Mouse (Mus musculus) megakaryocyte-erythroid progenitor cell, adult 5-6 weeks (primary cell): ENCODE results near the gene Cyp2d12. TPM values are rescaled to one million over a fixed set of nuclear protein-coding genes. Genes with fewer than 3 reads are reported as not detected.
"Not testable (repeated sequence)": the region's sequence is repeated elsewhere in the genome, so short reads cannot be mapped to it uniquely, and the experiment has no call there.

ENCODE experiments used
- ATAC-seq: replicated peaks from 2 replicates; pipeline ENCODE4 v1.8.0; 2016; ENCODE audit warnings: mild to moderate bottlenecking, inconsistent platforms; ENCODE audit not compliant: severe bottlenecking, poor library complexity, low FRiP score, low TSS enrichment
- total RNA-seq, 2 experiments: library from RNA; stranded (forward) in 1 of 2; stranded (reverse) in 1 of 2; fragments of 200-1000, 215-1000 nt in 1 of 2; fragments of >200 nt in 1 of 2; fragmentation: Nextera tagmentation in 1 of 2; gene quantifications; 2 replicates each; pipeline ENCODE4 v1.2.3; 2014 to 2017

Cyp2d12 gene
- not detected in 2 replicates for total RNA-seq (2014; fragmentation: Nextera tagmentation)
- not detected in 2 replicates for total RNA-seq (2017)

DNA sequence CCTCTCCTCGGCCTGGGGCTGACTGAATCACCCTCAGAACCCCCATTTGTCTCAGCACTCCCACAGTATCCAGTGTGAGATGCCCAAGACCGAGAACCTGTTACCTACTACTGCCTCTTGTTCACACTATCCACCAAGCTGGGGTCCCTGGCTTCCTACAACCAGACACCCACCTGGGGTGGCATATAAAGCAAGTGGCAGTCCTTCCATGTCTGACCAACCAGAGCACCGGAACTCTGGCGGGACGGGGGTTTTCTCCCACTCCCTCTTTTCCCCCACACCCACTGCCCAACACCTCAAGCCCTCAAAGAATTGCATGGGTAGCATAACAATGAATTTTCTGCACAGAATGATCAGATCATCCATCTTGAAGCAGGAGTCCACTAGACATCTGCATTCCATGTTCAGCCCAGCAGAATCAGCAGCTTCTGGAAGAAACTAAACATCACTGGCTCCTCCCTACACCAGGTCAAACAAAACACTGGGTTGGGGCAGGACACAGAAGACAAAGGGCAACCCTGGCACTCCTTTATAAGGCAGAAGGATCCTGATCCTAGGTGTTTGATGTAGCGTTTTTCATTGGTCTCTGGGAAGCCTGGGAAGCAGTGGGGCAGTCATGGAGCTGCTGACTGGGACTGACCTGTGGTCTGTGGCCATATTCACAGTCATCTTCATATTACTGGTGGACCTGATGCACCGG is at the start of gene Cyp2d12:
TSS of gene Cyp2d12 (plus strand) at position 542 of the 700 bp plus-strand sequence.
- no peak for ATAC-seq

DNA sequence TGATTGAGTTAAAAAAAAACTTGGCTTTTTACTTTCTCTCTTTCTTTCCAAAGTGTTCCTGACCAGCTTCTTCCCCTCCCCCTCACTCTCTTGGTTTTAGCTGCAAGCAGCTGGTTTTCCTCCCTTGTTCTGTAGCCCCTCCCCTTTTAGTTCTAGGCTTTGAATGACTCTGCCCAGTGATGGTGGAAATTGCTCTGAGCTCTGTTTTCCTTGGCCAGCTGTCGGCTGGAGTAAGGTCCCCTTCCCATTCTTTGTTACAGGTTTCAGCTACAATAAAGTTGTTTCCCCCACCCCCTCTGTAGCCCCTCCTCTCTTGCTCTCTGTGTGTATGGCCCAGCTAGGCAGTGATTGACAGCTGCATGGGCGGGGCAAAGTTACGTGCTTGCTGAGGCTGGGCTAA is 47.9 kb upstream of the Cyp2d12 start:
- no peak for ATAC-seq

GRCm38 (mm10) chr15:82507740-82508139 is 47.1 kb upstream of the Cyp2d12 start:
- not testable (repeated sequence) for ATAC-seq

DNA sequence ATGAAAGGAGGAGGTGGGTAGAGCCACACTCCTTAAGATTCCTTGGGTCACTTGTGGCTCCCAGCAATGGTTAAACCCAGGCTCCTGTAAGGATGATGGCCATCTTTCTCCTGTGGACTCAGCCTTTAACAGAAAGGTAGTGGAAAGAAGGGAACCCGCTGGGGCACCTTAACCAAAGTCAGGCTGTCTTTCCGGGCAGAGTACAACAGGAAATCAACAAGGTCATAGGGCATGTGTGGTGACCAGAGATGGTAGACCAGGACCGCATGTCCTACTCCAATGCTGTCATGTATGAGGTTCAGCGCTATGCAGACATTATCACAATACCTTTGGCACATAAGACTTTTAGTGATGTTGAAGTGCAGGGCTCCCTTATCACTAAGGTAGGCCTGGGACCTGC is 45.4 kb upstream of the Cyp2d12 start:
- not testable (repeated sequence) for ATAC-seq

- ATAC-seq, result not testable (repeated sequence)
Observed at GRCm38 (mm10) chr15:82510500-82510899, 44.4 kb upstream of the Cyp2d12 start.

DNA sequence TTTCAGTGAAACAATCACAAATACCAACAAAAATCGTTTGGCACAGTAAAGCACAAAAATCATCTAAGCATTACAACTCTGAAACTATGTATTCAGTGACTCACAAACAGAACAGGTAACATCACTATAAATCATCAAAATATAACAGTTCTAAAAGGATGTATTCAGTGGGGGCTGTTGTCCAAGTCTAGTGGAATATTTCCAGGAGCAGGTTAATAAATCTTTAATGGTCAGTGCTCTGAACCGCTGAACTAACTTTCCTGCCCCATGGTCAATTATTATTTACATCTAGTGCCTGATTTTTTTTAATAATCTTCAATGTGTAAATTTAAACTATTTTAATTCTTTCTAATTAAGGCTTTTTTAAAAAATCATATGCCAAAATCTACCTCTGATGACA is 42.8 kb upstream of the Cyp2d12 start:
- ATAC-seq, result not testable (repeated sequence)

DNA sequence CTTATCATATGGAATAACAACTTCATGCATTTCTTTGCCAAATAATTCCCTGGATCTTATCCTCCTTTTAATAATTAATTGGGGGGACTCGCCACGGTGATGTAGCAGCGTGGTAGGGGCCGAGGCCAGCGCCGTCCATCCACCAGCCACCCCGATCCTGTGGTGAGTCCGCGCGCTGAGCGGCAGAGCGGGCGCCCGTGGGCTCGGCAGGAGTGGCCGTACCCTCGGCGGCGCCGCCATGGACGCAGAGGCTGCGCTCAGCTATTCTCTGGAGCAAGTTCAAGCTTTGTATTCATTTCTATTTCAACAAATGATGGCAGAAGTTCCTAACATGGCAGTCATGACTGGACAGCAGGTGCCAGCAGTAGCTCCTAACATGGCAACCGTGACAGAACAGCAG is 38.7 kb upstream of the Cyp2d12 start:
- not testable (repeated sequence) for ATAC-seq

- not testable (repeated sequence) for ATAC-seq
Observed at GRCm38 (mm10) chr15:82527371-82527770, 27.5 kb upstream of the Cyp2d12 start.

GRCm38 (mm10) chr15:82532721-82533120 is 22.2 kb upstream of the Cyp2d12 start:
- not testable (repeated sequence) for ATAC-seq

GRCm38 (mm10) chr15:82542976-82543375 is 11.9 kb upstream of the Cyp2d12 start:
- ATAC-seq, result not testable (repeated sequence)

- ATAC-seq, result not testable (repeated sequence)
Observed at GRCm38 (mm10) chr15:82544561-82544960, 10.3 kb upstream of the Cyp2d12 start.

DNA sequence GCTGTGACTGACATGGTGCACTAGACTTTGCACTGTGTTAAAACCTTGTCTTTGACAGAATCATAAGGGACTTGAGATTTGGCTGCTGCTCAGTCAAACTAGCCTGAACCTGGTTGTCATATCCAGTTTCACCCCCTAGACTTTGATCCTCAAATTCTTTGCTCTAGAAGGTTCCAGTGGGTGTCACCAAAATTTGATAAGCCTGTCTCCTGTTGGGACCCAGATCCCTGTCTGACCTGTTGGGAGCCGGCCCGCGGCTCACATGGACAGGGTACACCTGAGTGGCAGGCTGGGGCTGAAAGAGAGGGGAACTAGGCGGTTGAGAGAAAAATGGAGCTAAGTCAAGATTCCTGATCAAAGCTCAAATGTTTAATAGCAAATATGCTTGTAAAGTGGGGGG is 7.1 kb upstream of the Cyp2d12 start:
- ATAC-seq, result not testable (repeated sequence)

GRCm38 (mm10) chr15:82553211-82553610 is 1.7 kb upstream of the Cyp2d12 start:
- not testable (repeated sequence) for ATAC-seq

DNA sequence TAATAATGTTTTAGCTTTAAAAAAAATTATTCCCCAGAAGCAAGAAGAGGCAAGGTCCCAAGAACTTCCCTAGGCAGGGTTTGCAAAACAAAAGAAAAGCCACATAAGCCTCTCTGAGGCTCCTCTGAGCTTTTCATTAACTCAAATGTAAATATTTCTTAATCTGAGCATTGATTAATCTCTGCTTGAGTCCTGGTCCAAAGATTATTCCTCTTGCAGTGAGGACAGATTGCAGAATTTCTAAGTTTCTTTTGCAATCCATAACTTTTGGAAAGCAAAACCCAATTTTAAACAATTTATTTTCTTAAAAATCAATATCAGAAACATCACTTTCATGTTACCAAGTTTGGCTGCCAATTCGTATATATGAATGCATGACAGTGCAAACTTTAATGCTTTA is 18.0 kb downstream of the Cyp2d12 start:
- no peak for ATAC-seq

DNA sequence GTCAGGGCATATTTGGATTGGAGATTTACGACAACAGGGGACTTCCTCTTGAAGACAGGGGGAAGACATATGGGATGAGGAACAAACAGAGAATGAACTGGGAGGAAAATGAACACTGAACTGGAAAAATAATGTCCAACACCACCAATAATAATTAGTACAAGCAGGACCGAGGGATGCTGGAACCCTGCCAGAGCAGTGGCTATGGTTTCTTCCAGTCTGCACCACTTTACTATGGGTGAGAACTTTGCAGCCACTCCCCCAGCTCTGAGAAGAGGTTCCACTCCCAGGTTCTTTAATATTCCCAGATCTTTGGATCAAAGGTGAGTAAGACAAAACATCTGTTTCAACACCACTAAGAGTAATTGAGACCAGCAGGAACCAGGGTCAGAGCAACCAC is 24.2 kb downstream of the Cyp2d12 start:
- ATAC-seq, result no peak

GRCm38 (mm10) chr15:82582621-82583020 is 27.7 kb downstream of the Cyp2d12 start:
- ATAC-seq, result no peak

Other genes with a start within 250 kb of the Cyp2d12 start
- 16.9 and 34.9 TPM in 2 replicates for gene Naga, start 216.1 kb upstream of the Cyp2d12 start, total RNA-seq (2014; fragmentation: Nextera tagmentation)
- 17.9 and 24.4 TPM in 2 replicates for gene Naga, start 216.1 kb upstream of the Cyp2d12 start, total RNA-seq (2017)
- gene Pheta2, start 216.1 kb upstream of the Cyp2d12 start, total RNA-seq (2014; fragmentation: Nextera tagmentation), result 26.4 and 26.9 TPM in 2 replicates
- 21.3 and 24.9 TPM in 2 replicates for gene Pheta2, start 216.1 kb upstream of the Cyp2d12 start, total RNA-seq (2017)
- gene Smdt1, start 216.1 kb upstream of the Cyp2d12 start, total RNA-seq (2014; fragmentation: Nextera tagmentation), result 115 and 141 TPM in 2 replicates
- gene Smdt1, start 216.1 kb upstream of the Cyp2d12 start, total RNA-seq (2017), result 40.8 and 61.0 TPM in 2 replicates
- 273 and 274 TPM in 2 replicates for gene Ndufa6, start 200.8 kb upstream of the Cyp2d12 start, total RNA-seq (2014; fragmentation: Nextera tagmentation)
- 71.1 and 145 TPM in 2 replicates for gene Ndufa6, start 200.8 kb upstream of the Cyp2d12 start, total RNA-seq (2017)
- gene Cyp2d22, start 174.8 kb upstream of the Cyp2d12 start, total RNA-seq (2014; fragmentation: Nextera tagmentation), result 4.8 TPM in 1 of 2 replicates, not detected in the other
- 0.46 TPM in 1 of 2 replicates, not detected in the other for gene Cyp2d22, start 174.8 kb upstream of the Cyp2d12 start, total RNA-seq (2017)
- not detected in 2 replicates for gene Cyp2d11, start 161.1 kb upstream of the Cyp2d12 start, total RNA-seq (2014; fragmentation: Nextera tagmentation)
- gene Cyp2d11, start 161.1 kb upstream of the Cyp2d12 start, total RNA-seq (2017), result not detected in 2 replicates
- not detected in 2 replicates for gene Cyp2d10, start 147.9 kb upstream of the Cyp2d12 start, total RNA-seq (2014; fragmentation: Nextera tagmentation)
- not detected in 2 replicates for gene Cyp2d10, start 147.9 kb upstream of the Cyp2d12 start, total RNA-seq (2017)
- not detected in 2 replicates for gene Cyp2d9, start 121.6 kb upstream of the Cyp2d12 start, total RNA-seq (2014; fragmentation: Nextera tagmentation)
- gene Cyp2d9, start 121.6 kb upstream of the Cyp2d12 start, total RNA-seq (2017), result not detected in 2 replicates
- not detected in 2 replicates for gene Cyp2d34, start 65.9 kb downstream of the Cyp2d12 start, total RNA-seq (2014; fragmentation: Nextera tagmentation)
- not detected in 2 replicates for gene Cyp2d34, start 65.9 kb downstream of the Cyp2d12 start, total RNA-seq (2017)
- gene Cyp2d40, start 209.1 kb downstream of the Cyp2d12 start, total RNA-seq (2014; fragmentation: Nextera tagmentation), result not detected in 2 replicates
- gene Cyp2d40, start 209.1 kb downstream of the Cyp2d12 start, total RNA-seq (2017), result not detected in 2 replicates
- gene Cyp2d26, start 239.2 kb downstream of the Cyp2d12 start, total RNA-seq (2014; fragmentation: Nextera tagmentation), result not detected in 2 replicates
- not detected in 2 replicates for gene Cyp2d26, start 239.2 kb downstream of the Cyp2d12 start, total RNA-seq (2017)